Mouse (Mus musculus) G1E (cell line): ENCODE data around the gene Scai.

Source experiments
- CTCF ChIP-seq: IDR thresholded peaks from 2 replicates; pipeline ENCODE4 v1.5.1; 2012; ENCODE audit warnings: low read depth, low read length, inconsistent platforms, mixed read lengths
- GATA1 ChIP-seq: IDR thresholded peaks from 2 replicates; pipeline ENCODE4 v1.6.1; 2012; ENCODE audit warnings: borderline replicate concordance, low read length, inconsistent platforms, mixed read lengths
- GATA2 ChIP-seq: IDR thresholded peaks from 2 replicates; pipeline ENCODE4 v1.6.1; 2012; ENCODE audit warnings: low read depth, low read length, inconsistent platforms, borderline replicate concordance
- TAL1 ChIP-seq: conservative IDR thresholded peaks from 2 replicates; pipeline ENCODE4 v1.6.1; 2012; ENCODE audit warnings: low read depth, low read length, inconsistent platforms, mixed read lengths

DNA sequence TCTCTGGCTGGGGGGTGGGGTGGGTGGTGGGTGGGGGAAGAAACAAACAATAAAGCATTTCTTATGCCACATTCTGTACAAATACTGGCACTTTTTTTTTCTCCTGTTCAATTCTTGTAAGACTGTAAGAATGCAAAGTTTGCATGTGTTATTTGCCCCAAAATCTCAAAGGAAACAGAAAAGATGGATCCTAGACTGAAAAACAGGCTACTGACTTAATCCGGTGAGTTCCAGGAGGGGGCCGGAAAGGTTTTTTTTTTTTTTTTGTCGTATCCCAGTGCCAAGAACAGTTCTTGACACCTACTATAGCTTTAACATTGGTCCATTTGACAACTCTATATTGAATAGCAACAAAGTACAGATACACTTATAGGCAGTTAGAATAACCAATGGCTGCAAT, 36.2 kb upstream of the Scai start:
- TF ChIP-seq TAL1, result no peak
- no peak for TF ChIP-seq CTCF
- TF ChIP-seq GATA1, result no peak
- TF ChIP-seq GATA2, result no peak
